In the genomic region with DNA sequence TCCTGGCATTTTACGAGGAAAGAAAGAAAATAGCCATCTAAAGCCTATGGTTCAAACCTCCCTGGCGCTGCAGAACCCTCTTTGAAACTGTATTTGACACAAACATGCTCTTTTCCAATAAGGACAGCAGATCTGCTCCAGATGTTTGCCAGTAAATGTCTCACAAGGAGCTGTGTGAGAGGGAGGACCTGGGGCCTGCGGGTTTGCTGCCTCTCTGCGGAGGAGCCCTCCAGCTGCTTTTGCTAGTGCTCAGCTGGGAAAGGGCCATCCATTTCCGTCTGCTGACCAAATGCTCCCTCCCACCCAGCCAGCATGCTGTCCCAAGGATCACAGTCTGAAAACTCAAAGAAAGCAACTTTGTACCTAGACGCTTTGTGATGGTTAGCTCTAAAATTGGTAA, we compare ENCODE assay signal across 12 mouse cellular contexts. TPM values are rescaled to one million over a fixed set of nuclear protein-coding genes. Genes with fewer than 3 reads are reported as not detected.
DNase-seq lines count a peak whose midpoint lies in the region; ATAC-seq lines count a peak whose summit lies in the region.
"Had no signal": no experiment of that assay in that cellular context is flagged by ENCODE, and none has a peak within 500 bp of the region (broad histone marks: within the 10 kb centered on the region; RNA-seq: fewer than 3 reads in every experiment).

No protein-coding gene starts in this region.

- peak overlapping the region; percentile 66; the same call in 1 of the 2 replicates for H3K27ac ChIP-seq in embryonic facial prominence, embryonic 13.5 days
- H3K27ac ChIP-seq: liver, embryonic 14.5 days had no signal

- H3K9me3 ChIP-seq in embryonic facial prominence, embryonic 13.5 days, result no peaks in the 10 kb centered on the region

- H3K27me3 ChIP-seq in embryonic facial prominence, embryonic 13.5 days, result no peaks in the 10 kb centered on the region

- DNase-seq in gastrocnemius, postnatal 25 days, result peak; percentile 18
- no peak for DNase-seq in gastrocnemius, postnatal 36 days
- DNase-seq in kidney, postnatal 10 days, result peak; percentile 69
- DNase-seq in kidney, postnatal 14 days, result no peak
- peak; percentile 23 for DNase-seq in mesoderm, embryonic 11.5 days (ENCODE audit: low read depth, low spot score)
- DNase-seq in ovary, adult 18-20 months (ENCODE audit: low spot score), result no peak
- no peak for DNase-seq in adrenal gland, postnatal 36 days
- DNase-seq: cerebellum, adult 2 months; thymus, postnatal 14 days had no signal

- 32% methylated on average over 6 of the region's 6 CpGs for WGBS in embryonic facial prominence, embryonic 13.5 days

- H3K4me2 ChIP-seq in embryonic facial prominence, embryonic 13.5 days, result no peak overlapping the region
- H3K4me2 ChIP-seq: midbrain, embryonic 11.5 days had no signal

- ATAC-seq in embryonic facial prominence, embryonic 13.5 days (ENCODE audit: insufficient number of reproducible peaks, insufficient read depth, low FRiP score, low TSS enrichment, low read depth), result no peak

- H3K36me3 ChIP-seq in embryonic facial prominence, embryonic 13.5 days, result no peaks in the 10 kb centered on the region

- no peak overlapping the region for H3K9ac ChIP-seq in embryonic facial prominence, embryonic 13.5 days
- H3K9ac ChIP-seq: liver, embryonic 14.5 days had no signal

- no peak overlapping the region for H3K4me3 ChIP-seq in embryonic facial prominence, embryonic 13.5 days

- intact Hi-C loops in gastrocnemius, postnatal 36 days (cut with DNase I), result no loop called here

- H3K4me1 ChIP-seq in embryonic facial prominence, embryonic 13.5 days, result peaks cover 7% of the 10 kb centered on the region

RNA-seq across cellular contexts. Expression of gene Hnrnpa3, which starts 40.3 kb away (rescaled TPM):
- 100 to 1,000 TPM; 108 to 125 TPM for total RNA-seq in gastrocnemius, postnatal 25 days (2021)
- total RNA-seq in gastrocnemius, postnatal 36 days (2021), result 100 to 1,000 TPM in 1 of 2 experiments, 10 to 100 TPM in 1; 96.6 to 134 TPM
- polyA plus RNA-seq in embryonic facial prominence, embryonic 13.5 days (2015; fragmentation: Nextera tagmentation; extraction: Ambion mirVana), result 269 and 343 TPM in 2 replicates
- 100 to 1,000 TPM; 389 to 435 TPM for total RNA-seq in adrenal gland, postnatal 36 days (2021)

Comparison
In these comparisons a context has a peak if more than half of its experiments do, and no peak if none do; other contexts are left out.
1. DNase-seq: peak in gastrocnemius, postnatal 25 days (single experiment), kidney, postnatal 10 days (single experiment) and mesoderm, embryonic 11.5 days (single experiment); none in gastrocnemius, postnatal 36 days (0 of 2), kidney, postnatal 14 days (single experiment), ovary, adult 18-20 months (single experiment) and adrenal gland, postnatal 36 days (0 of 2).